Mouse (Mus musculus) megakaryocyte-erythroid progenitor cell, adult 5-6 weeks (primary cell): ENCODE data around the gene Mgam. TPM values are rescaled to one million over a fixed set of nuclear protein-coding genes. Genes with fewer than 3 reads are reported as not detected.
"Not testable (repeated sequence)": the region's sequence is repeated elsewhere in the genome, so short reads cannot be mapped to it uniquely, and the experiment has no call there.

Experiments used
- ATAC-seq: replicated peaks from 2 replicates; pipeline ENCODE4 v1.8.0; 2016; ENCODE audit warnings: mild to moderate bottlenecking, inconsistent platforms; ENCODE audit not compliant: severe bottlenecking, poor library complexity, low FRiP score, low TSS enrichment
- total RNA-seq, 2 experiments: library from RNA; stranded (forward) in 1 of 2; stranded (reverse) in 1 of 2; fragments of 200-1000, 215-1000 nt in 1 of 2; fragments of >200 nt in 1 of 2; fragmentation: Nextera tagmentation in 1 of 2; gene quantifications; 2 replicates each; pipeline ENCODE4 v1.2.3; 2014 to 2017

The Mgam gene
- total RNA-seq (2014; fragmentation: Nextera tagmentation) (1.4 TPM in 1 of 2 replicates, not detected in the other), total RNA-seq (2017) (0.05 TPM in 1 of 2 replicates, not detected in the other)

DNA sequence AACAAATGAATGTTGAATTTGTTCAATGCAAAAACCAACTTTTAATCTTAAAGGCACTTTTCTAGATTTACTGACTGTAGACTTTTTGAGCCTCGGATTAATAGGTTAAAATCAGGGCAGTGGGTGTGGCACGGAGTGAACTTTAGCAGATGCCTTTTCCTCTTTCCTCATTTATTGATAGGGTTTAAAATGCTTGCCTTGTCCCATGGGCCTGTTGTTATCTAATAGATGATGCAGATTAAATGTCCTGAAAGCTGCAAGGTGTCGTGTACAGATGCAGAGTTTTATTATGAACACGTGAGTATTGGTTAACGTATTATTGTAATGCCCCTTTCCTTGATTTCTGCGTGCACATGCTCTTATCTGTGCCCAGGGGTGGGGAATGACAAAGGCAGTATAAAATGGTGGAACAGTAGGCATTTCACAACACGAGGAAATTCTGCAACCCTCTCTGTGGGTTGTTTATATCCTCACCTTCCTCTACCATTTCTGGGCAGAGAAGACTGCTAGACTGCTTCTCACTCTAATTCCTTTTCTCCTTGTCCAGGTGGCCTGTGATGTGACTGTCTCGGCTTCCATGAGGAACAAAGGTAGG lies at the start of gene Mgam:
Gene Mgam (plus strand): TSS at position 426 of the 595 bp plus-strand sequence.
- no peak for ATAC-seq

DNA sequence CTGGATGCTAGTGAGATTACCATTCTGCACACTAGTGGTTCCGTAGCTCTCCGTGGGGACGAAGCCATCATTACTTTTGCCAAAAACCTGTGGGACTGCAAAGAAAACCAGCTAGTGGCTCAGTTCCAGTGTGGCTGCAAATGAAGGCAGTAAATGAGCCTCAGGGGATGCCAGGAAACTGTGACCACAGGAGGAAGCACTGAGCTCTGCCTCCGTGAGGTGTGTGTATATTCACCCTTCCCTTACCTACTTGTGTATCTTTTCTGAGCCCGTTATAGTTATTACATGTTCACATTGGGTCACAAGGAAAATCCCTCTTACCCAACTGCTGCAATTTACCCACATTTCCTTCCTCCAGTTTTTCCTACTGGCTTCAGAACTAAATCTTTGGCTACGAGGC lies 44.3 kb upstream of the Mgam start:
- no peak for ATAC-seq

DNA sequence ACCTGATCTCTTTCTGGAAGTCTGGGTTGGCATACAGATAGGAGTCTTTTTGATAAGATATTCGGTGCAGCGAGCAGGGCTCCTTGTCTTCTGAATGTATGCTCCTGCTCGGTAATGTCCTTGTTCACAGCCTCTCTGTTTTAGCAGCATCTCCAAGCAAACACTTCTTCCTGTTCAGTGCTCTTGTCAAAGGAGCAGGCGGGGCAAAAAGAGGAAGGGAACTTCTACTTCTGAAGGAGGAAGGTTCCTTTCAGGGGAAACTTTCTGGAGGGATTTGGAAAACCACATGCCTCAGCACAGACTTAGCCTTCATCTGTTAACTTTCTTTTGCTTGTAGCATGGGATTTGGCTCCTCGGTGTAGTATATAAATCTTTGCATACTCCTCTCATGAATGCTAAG lies 43.0 kb upstream of the Mgam start, which contains the start of gene Clec5a:
Gene Clec5a (minus strand): TSS at position 177 of the 400 bp plus-strand sequence.
- no peak for ATAC-seq

DNA sequence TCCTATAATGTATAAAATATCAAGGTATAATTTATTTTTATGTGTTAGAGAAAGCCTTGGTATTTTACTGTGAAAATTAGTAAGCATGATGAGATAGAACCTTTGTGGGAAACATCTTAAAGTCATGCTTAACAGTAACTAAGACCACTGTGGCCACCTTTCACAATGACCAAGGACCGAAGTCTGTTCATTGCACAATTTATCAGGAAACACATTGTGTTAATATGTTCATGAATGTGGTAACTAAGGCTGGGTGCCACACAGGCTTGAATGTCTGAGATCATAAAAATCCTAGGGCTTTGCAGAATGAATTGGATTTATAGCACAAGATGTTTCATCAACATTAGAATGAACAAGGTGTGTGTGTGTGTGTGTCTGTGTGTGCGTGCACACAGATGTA lies 40.3 kb upstream of the Mgam start:
- no peak for ATAC-seq

DNA sequence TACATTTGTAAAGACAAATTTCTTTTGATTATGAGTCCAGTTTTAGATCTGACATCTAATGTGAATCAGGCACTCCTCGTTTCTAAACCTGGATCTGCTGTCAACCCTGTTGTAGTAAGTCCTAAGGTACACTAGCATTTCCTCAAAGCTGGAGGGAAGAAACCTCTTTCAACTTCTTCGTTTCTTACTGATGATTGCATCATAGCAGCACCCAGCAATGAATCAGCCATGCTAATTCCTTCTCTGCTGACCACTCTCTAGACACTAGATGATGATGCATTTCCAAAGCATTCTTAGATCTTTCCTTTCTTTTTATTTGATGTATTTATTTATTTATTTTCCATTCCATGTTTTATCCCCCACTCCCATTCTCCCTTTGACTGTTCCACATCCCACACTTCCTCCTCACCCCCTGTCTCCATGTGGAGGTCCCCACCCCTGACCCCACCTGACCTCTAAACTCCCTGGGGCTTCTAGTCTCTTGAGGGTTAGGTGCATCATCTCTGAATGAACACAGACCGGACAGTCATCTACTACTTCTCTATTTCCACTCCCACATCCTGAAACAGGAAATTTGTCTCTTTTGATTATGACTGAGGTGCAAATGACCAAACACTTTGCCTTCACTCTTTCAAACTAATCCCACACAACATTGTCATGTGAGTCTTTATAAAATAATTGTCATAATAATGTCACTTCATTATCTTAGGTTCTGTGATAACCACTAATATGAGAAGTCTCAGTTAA lies 33.7 kb upstream of the Mgam start:
- no peak for ATAC-seq

DNA sequence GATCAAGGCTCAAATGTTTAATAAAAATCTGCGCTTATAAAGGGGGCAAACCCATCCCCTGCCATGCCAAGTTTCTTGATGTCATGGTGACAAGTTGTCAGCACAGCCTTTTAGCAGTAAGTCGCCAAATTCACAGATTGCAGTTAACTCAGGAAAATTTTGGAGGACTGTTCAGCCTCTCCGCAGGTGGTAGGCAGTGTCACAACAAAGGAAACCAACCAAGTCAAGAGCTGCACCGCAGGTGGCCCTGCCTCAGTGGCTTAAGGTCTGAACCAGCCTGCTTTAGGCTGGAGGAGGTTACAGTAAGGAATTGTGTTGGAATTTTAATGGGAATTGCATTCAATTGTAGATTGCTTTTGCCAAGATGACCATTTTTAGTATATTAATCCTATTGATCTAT lies 30.1 kb upstream of the Mgam start:
- not testable (repeated sequence) for ATAC-seq

DNA sequence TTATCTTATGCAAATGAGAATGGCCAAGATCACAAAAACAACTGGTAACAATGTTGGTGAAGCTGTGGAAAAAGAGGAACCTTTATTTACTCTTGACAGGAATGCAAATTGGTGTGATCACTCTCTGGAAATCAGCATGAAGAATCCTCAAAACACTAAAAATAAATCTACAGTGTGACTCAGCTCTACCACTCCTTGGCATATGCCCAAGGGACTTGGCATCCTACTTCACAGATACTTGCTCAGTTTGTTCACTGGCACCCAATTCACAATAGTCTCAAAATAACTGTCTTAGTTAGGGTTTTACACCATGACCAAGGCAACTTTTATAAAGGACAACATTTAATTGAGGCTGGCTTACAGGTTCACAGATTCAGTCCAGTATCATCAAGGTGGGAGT lies 21.2 kb upstream of the Mgam start:
- ATAC-seq, result no peak

DNA sequence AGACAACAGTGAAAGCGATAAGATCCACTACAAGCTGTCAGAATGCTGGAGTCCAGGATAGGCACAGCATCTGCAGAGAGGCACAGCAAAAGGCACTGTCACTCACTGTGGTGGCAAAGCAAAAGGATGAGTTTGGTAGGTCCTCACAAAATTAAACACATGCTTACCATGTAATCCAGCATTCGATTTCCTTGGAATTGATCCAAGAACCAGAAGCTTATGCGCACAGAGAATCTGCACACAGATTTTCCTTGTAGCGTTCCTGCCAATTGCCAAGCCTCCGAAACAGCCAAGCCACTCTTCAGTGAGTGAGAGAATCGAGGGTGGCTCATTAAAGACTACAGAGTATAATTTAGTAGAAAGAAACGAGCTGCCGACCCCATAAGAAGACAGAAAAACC lies 18.4 kb upstream of the Mgam start:
- no peak for ATAC-seq

DNA sequence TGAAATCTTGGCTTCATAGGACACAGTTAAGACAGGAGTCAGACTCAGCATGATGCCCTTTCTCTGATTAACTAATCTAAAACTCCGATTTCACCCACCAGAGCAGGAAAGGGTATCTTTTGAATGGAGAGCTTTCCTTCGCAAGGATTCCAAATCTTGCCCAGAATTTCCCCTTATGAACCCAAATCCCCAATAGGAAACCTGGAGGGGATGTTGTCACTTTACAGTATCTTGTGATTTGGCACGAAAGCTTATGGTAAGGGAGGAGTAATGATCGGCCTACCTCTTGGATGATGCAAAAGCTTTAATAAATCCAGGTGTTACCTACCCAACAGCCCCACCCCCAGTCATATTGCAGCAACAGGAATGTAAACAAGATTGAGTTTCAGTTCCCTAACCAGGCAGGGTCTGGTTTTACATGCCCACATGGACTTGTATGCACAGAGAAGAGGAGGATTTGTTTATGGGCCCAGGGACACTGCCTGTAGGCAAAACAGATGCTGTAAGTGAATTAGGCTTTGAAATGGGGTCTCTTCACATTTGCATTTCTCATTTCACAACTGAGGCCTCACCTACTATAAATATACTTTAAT lies 15.3 kb upstream of the Mgam start, which contains the start of gene Tas2r138:
Gene Tas2r138 (minus strand): TSS at position 51 of the 593 bp plus-strand sequence.
- ATAC-seq, result no peak

DNA sequence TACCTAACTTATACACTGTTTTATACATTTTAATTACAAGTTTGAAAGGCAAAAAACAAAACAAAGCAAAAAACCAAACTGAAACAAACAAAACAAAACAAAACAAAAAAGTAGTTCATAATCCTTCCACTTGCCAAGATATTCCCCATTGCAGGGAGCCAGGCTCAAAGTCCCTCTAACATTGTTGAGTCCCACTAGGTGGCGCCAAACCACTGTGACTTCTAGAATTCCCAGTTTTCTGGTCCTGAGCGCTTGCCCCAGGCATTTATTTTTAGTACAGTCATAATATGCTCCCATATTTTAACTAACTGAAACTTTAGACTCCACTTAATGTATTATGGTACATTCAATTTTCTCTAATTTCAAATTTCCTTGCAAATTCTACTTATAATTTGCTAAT lies 10.7 kb upstream of the Mgam start:
- ATAC-seq, result no peak

DNA sequence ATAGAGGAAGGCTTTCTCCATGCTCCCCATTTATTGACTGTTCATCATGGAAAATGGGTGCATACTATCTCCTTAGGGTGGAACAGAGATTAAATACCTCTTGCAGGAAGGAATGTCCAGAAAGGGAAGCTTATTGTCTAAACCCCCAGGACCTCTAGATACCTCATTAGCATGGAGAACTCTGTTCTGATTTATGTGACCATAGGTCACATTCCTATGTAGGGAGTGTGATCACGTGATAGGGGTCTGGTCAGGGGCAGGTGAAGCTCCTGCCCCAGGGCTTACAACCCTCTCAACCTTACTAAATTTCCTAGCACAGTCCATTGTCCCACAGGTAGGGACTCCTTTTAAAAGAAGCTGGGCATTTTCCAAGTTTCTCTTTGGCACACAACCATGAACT lies 2.5 kb upstream of the Mgam start:
- ATAC-seq, result no peak

DNA sequence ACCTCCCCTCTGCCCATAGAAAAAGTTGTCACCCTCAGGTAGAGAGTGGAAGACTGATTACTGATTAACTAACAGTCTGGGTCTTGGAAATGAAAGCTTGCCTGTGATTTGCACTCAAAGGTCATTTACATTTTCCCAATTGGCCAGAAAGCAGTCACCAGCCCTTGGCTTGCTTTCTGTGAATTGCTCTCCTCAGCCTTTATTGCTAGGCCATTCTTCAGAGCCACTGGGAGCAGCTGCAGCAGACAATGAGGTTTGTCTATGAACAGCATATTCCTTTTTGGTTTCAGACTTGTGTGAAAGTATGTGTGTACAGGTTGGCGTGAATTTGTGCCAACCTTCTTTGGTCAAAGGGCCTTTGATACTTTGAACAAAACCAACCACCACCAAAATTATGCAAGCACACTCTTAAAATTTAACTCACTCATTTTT lies 6.0 kb downstream of the Mgam start:
- ATAC-seq, result no peak

DNA sequence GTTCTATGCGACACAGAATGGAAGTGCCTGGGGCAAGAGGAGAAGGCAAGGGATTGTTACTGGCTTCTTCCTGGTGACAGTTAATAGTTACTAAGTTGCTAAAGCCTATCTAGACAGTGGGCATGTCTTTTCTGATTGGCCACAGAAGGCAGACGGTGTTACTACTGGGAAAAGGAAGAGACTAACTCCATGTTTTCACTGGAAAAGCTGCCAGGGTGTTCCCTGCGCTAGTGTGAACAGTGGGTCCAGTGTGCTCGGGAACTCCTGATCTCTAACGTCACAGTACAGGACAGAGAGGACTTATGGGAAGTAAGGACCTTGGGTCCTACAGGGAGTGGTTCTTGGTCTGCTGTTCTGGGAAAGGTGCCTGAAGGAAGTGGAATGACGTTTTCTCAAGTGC lies 6.9 kb downstream of the Mgam start:
- ATAC-seq, result no peak

DNA sequence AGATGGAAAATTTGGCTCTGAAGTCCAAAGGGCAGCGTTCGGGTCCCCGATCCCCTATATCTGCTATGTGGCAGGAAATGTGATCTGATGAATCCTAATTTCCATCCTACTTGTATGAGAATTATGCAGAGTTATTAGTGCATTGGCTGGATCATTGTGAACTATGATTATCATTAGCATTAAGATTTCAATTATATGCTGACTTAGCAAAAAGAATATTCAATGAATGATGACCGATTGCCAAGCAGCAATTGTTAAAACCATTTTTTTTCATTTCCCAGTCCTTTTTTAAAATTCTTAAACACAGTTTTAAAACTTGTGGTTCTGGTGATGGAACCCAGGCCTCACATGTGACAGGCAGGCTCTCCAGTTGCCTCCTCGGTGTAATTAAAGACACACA lies 9.1 kb downstream of the Mgam start:
- ATAC-seq, result no peak

DNA sequence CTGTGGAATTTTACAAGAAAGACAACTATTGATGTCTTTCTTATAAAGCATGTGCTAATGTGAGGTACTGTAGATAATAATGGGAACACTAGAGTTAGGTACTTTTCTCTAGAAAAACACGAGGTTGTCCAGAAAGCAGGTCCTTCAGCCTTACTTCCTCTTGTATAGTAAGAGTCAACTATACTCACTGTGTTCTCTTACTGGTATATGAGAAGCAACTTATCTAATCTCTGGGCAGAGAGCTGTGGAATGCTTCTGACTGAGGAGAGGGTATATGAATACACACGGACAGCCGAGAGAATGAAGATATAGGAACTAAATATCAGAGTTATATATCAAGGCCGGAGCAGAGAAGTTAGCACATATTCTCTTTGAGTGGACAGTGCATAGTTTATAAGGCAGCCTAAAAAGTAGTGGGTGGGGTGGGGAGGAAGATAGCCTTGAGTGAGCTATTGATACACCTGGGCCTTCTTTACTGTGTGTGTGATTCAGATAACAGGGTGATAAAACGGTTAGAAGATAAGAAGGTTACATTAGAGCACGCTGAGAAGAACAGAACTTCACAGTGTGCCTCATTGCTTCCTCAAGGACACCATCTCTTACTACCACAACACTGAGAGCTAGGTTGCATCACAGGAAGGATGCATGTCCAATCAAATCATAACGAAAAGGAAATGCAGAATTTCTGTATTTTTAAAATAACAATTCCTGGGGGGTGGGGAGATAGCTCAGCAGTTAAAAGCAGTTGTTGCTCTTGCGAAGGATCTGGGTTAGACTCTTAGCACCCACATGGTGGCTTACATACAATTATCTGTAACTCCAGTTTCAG lies 12.3 kb downstream of the Mgam start:
- ATAC-seq, result no peak

DNA sequence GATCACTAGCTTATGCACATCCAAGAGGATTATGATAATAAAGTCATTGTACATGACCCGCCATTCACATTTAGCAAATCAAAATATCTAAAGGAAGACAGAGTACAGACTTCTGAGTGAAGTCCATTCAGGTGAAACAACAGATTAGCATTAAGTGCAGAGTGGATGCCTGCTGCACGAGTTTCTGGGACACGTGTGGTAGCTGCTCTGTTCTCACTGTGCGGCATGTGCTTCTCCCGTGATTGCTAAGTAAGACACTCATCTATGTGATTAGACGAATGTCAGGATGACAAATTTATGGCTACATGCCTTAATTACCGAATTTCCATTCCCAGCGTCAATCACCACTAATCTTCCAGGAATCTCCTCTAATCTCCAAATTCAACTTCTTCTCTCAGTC lies 17.1 kb downstream of the Mgam start:
- no peak for ATAC-seq

DNA sequence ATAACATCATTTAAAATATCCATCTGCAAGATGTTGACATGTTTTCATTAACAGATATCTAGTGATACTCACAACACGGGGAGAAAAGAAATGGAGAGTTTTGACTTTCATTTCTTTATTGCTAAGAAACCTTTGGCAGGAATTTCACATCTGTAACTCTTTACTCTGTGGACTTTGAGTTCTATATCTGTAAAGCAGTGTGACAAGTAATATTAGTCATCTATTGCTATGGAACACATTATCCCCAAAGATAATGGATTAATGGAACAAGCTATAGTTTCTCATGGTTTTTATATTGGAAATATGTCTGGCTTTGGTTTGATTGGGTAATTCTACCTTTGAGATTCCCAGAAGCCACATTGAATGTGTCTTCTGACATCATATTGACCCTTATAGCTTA lies 22.3 kb downstream of the Mgam start:
- ATAC-seq, result no peak

DNA sequence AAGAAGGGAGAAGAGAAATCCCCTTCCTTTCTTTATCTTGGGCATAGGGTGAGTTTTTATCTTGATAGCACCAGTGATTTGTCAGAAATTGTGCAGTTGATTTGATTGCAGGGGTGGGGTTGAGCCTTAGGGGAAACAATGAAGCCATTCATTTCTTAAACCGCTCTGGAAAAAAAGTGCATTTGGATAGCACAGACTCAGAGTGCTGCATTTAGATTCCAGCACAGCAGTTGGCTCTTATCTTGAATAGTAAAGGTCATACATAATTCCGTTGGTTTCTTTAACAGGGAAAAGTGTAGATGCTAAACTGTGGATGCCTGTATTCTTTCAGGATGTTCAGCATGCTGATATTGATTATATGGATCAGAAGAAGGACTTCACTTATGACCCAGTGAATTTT lies 32.3 kb downstream of the Mgam start:
- ATAC-seq, result no peak

DNA sequence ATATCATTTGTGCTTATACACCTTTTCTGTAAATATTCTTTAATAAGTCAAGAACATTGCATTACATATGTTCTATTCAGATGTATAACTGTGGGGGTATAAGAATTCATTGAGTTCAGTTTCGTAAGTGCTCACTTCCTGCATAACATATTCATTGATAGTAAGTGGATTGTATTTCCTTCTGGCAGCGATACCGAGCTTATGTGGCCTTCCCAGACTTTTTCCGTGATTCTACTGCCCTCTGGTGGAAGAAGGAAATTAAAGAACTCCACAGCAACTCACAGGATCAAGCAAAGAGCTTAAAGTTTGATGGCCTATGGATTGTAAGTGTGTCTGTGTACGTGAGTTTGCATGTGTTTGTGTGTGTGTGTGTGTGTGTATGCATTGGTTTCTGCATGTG lies 60.5 kb downstream of the Mgam start:
- peak; percentile 84 for ATAC-seq

DNA sequence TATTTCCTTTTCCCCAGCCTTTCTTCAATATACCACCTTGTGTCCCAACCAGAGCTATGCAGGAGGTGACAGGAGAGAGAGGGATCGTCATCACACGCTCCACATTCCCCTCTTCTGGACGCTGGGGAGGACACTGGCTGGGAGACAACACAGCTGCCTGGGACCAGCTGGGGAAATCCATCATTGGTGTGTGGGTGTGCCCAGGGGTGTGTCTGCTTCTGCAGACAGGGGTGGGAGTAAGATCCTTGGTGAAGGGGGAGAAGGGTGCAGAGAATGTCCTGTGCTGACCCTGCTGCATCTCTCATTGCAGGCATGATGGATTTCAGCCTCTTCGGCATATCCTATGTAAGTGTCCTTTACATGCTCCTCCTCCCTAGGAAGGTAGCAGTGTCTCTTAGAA lies 63.4 kb downstream of the Mgam start:
- ATAC-seq, result not testable (repeated sequence)
